Mouse (Mus musculus): Measurements from ENCODE around the gene Sema6d. TPM values are rescaled to one million over a fixed set of nuclear protein-coding genes. Genes with fewer than 3 reads are reported as not detected.

Sema6d gene
- polyA plus RNA-seq, 1 experiment = 59.6 TPM

- Histone ChIP-seq H3K27ac (ENCODE audit: insufficient read depth, low read length) (no peak overlapping the region), H3K4me3 (replicated peaks; ENCODE audit: insufficient read depth, low read depth, low read length) (no peak overlapping the region), H3K27me3 (ENCODE audit: control insufficient read depth, insufficient read depth, low read length) (no peaks in the 10 kb centered on the region), H3K4me1 (ENCODE audit: control insufficient read depth, insufficient read depth, low read length) (no peaks in the 10 kb centered on the region)
- TF ChIP-seq POLR2A (IDR thresholded peaks at IDR 0.05; ENCODE audit: borderline replicate concordance, insufficient read depth, low read length) = no peak
- no peak for TF ChIP-seq CTCF (IDR thresholded peaks at IDR 0.05; ENCODE audit: borderline replicate concordance, insufficient read depth, low read depth, low read length)
- 51% methylated on average over 12 of the region's 12 CpGs for WGBS
- DNase-seq = no peak
These were observed 345.7 kb downstream of the Sema6d start for GRCm38 (mm10) chr2:124435382-124436002.

GRCm38 (mm10) chr2:124436704-124437103 lies 346.9 kb downstream of the Sema6d start:
- H3K4me3 ChIP-seq (replicated peaks; ENCODE audit: insufficient read depth, low read depth, low read length) = no peak overlapping the region
- TF ChIP-seq POLR2A (IDR thresholded peaks at IDR 0.05; ENCODE audit: borderline replicate concordance, insufficient read depth, low read length) (no peak), CTCF (IDR thresholded peaks at IDR 0.05; ENCODE audit: borderline replicate concordance, insufficient read depth, low read depth, low read length) (no peak)
- H3K27ac ChIP-seq (ENCODE audit: insufficient read depth, low read length) = no peak overlapping the region
- 76% methylated on average over 8 of the region's 8 CpGs for WGBS
- H3K4me1 ChIP-seq (ENCODE audit: control insufficient read depth, insufficient read depth, low read length) = no peaks in the 10 kb centered on the region
- no peak for DNase-seq
- H3K27me3 ChIP-seq (ENCODE audit: control insufficient read depth, insufficient read depth, low read length) = no peaks in the 10 kb centered on the region

GRCm38 (mm10) chr2:124444199-124444598 lies 354.4 kb downstream of the Sema6d start:
- no peak for TF ChIP-seq CTCF (IDR thresholded peaks at IDR 0.05; ENCODE audit: borderline replicate concordance, insufficient read depth, low read depth, low read length)
- no peak for TF ChIP-seq POLR2A (IDR thresholded peaks at IDR 0.05; ENCODE audit: borderline replicate concordance, insufficient read depth, low read length)
- Histone ChIP-seq H3K27ac (ENCODE audit: insufficient read depth, low read length) (no peak overlapping the region), H3K4me1 (ENCODE audit: control insufficient read depth, insufficient read depth, low read length) (no peaks in the 10 kb centered on the region), H3K27me3 (ENCODE audit: control insufficient read depth, insufficient read depth, low read length) (no peaks in the 10 kb centered on the region), H3K4me3 (replicated peaks; ENCODE audit: insufficient read depth, low read depth, low read length) (no peak overlapping the region)
- DNase-seq = no peak
- WGBS = 93% methylated on average over 2 of the region's 2 CpGs

- WGBS = 51% methylated on average over 2 of the region's 2 CpGs
- Histone ChIP-seq H3K27ac (ENCODE audit: insufficient read depth, low read length) (no peak overlapping the region), H3K4me1 (ENCODE audit: control insufficient read depth, insufficient read depth, low read length) (no peaks in the 10 kb centered on the region), H3K4me3 (replicated peaks; ENCODE audit: insufficient read depth, low read depth, low read length) (no peak overlapping the region), H3K27me3 (ENCODE audit: control insufficient read depth, insufficient read depth, low read length) (no peaks in the 10 kb centered on the region)
- TF ChIP-seq CTCF (IDR thresholded peaks at IDR 0.05; ENCODE audit: borderline replicate concordance, insufficient read depth, low read depth, low read length) = no peak
- TF ChIP-seq POLR2A (IDR thresholded peaks at IDR 0.05; ENCODE audit: borderline replicate concordance, insufficient read depth, low read length) = no peak
- no peak for DNase-seq
These were observed 366.1 kb downstream of the Sema6d start for GRCm38 (mm10) chr2:124455881-124456280.

- Histone ChIP-seq H3K27me3 (ENCODE audit: control insufficient read depth, insufficient read depth, low read length) (no peaks in the 10 kb centered on the region), H3K27ac (ENCODE audit: insufficient read depth, low read length) (no peak overlapping the region), H3K4me3 (replicated peaks; ENCODE audit: insufficient read depth, low read depth, low read length) (no peak overlapping the region), H3K4me1 (ENCODE audit: control insufficient read depth, insufficient read depth, low read length) (no peaks in the 10 kb centered on the region)
- no peak for DNase-seq
- WGBS = 99% methylated on average over 4 of the region's 4 CpGs
- TF ChIP-seq CTCF (IDR thresholded peaks at IDR 0.05; ENCODE audit: borderline replicate concordance, insufficient read depth, low read depth, low read length) = no peak
- no peak for TF ChIP-seq POLR2A (IDR thresholded peaks at IDR 0.05; ENCODE audit: borderline replicate concordance, insufficient read depth, low read length)
These were observed 367.2 kb downstream of the Sema6d start for GRCm38 (mm10) chr2:124456999-124457398.

GRCm38 (mm10) chr2:124458028-124458427 lies 368.3 kb downstream of the Sema6d start:
- 39% methylated on average over 2 of the region's 2 CpGs for WGBS
- Histone ChIP-seq H3K27me3 (ENCODE audit: control insufficient read depth, insufficient read depth, low read length) (no peaks in the 10 kb centered on the region), H3K4me1 (ENCODE audit: control insufficient read depth, insufficient read depth, low read length) (no peaks in the 10 kb centered on the region), H3K27ac (ENCODE audit: insufficient read depth, low read length) (no peak overlapping the region), H3K4me3 (replicated peaks; ENCODE audit: insufficient read depth, low read depth, low read length) (no peak overlapping the region)
- TF ChIP-seq CTCF (IDR thresholded peaks at IDR 0.05; ENCODE audit: borderline replicate concordance, insufficient read depth, low read depth, low read length) (no peak), POLR2A (IDR thresholded peaks at IDR 0.05; ENCODE audit: borderline replicate concordance, insufficient read depth, low read length) (no peak)
- peak in 1 of 2 experiments; percentile 5 for DNase-seq

GRCm38 (mm10) chr2:124460956-124461355 lies 371.2 kb downstream of the Sema6d start:
- H3K4me1 ChIP-seq (ENCODE audit: control insufficient read depth, insufficient read depth, low read length) = no peaks in the 10 kb centered on the region
- no peak overlapping the region for H3K4me3 ChIP-seq (replicated peaks; ENCODE audit: insufficient read depth, low read depth, low read length)
- no peak for TF ChIP-seq POLR2A (IDR thresholded peaks at IDR 0.05; ENCODE audit: borderline replicate concordance, insufficient read depth, low read length)
- TF ChIP-seq CTCF (IDR thresholded peaks at IDR 0.05; ENCODE audit: borderline replicate concordance, insufficient read depth, low read depth, low read length) = no peak
- H3K27me3 ChIP-seq (ENCODE audit: control insufficient read depth, insufficient read depth, low read length) = no peaks in the 10 kb centered on the region
- 12% methylated on average over 2 of the region's 2 CpGs for WGBS
- no peak overlapping the region for H3K27ac ChIP-seq (ENCODE audit: insufficient read depth, low read length)
- no peak for DNase-seq

GRCm38 (mm10) chr2:124461378-124461851 lies 371.6 kb downstream of the Sema6d start:
- Histone ChIP-seq H3K27me3 (ENCODE audit: control insufficient read depth, insufficient read depth, low read length) (no peaks in the 10 kb centered on the region), H3K27ac (ENCODE audit: insufficient read depth, low read length) (no peak overlapping the region), H3K4me3 (replicated peaks; ENCODE audit: insufficient read depth, low read depth, low read length) (no peak overlapping the region), H3K4me1 (ENCODE audit: control insufficient read depth, insufficient read depth, low read length) (no peaks in the 10 kb centered on the region)
- DNase-seq = no peak
- WGBS = 38% methylated on average over 3 of the region's 3 CpGs
- no peak for TF ChIP-seq POLR2A (IDR thresholded peaks at IDR 0.05; ENCODE audit: borderline replicate concordance, insufficient read depth, low read length)
- no peak for TF ChIP-seq CTCF (IDR thresholded peaks at IDR 0.05; ENCODE audit: borderline replicate concordance, insufficient read depth, low read depth, low read length)
